Mouse (Mus musculus): ENCODE data around the gene Zbtb40. TPM values are rescaled to one million over a fixed set of nuclear protein-coding genes. Genes with fewer than 3 reads are reported as not detected.

Zbtb40 gene
- polyA plus RNA-seq, 1 experiment = 8.8 TPM

- WGBS = 35% methylated on average over 8 of the region's 8 CpGs
- no peaks in the 10 kb centered on the region for H3K4me1 ChIP-seq (ENCODE audit: control insufficient read depth, insufficient read depth, insufficient read length)
- TF ChIP-seq POLR2A (IDR thresholded peaks at IDR 0.05; ENCODE audit: low read depth, low read length) (no peak), CTCF (IDR thresholded peaks at IDR 0.05; ENCODE audit: extremely low read depth, insufficient read depth, insufficient read length, insufficient replicate concordance) (no peak)
- H3K36me3 ChIP-seq (ENCODE audit: control insufficient read depth, insufficient read depth, low read length) = no peaks in the 10 kb centered on the region
- no peak for DNase-seq (ENCODE audit: low read depth in 1 of 2, low spot score in 2 of 2)
- no peak overlapping the region for H3K4me3 ChIP-seq (ENCODE audit: extremely low read depth, insufficient read depth, insufficient read length)
- no peaks in the 10 kb centered on the region; the same call in 1 of the 2 replicates for H3K27me3 ChIP-seq (ENCODE audit: control insufficient read depth, insufficient read depth, low read length)
- H3K27ac ChIP-seq (ENCODE audit: insufficient read depth, low read length) = no peak overlapping the region
These were observed 79.5 kb downstream of the Zbtb40 start for GRCm38 (mm10) chr4:136969096-136969495.

- no peak for DNase-seq (ENCODE audit: low read depth in 1 of 2, low spot score in 2 of 2)
- Histone ChIP-seq H3K27ac (ENCODE audit: insufficient read depth, low read length) (no peak overlapping the region), H3K27me3 (ENCODE audit: control insufficient read depth, insufficient read depth, low read length) (no peaks in the 10 kb centered on the region; the same call in 1 of the 2 replicates), H3K36me3 (ENCODE audit: control insufficient read depth, insufficient read depth, low read length) (no peaks in the 10 kb centered on the region), H3K4me3 (ENCODE audit: extremely low read depth, insufficient read depth, insufficient read length) (no peak overlapping the region), H3K4me1 (ENCODE audit: control insufficient read depth, insufficient read depth, insufficient read length) (no peaks in the 10 kb centered on the region)
- TF ChIP-seq CTCF (IDR thresholded peaks at IDR 0.05; ENCODE audit: extremely low read depth, insufficient read depth, insufficient read length, insufficient replicate concordance) (no peak), POLR2A (IDR thresholded peaks at IDR 0.05; ENCODE audit: low read depth, low read length) (no peak)
- WGBS = 19% methylated on average over 9 of the region's 9 CpGs
These were observed 81.1 kb downstream of the Zbtb40 start for GRCm38 (mm10) chr4:136967511-136967910.

GRCm38 (mm10) chr4:136966493-136967390, 81.9 kb downstream of the Zbtb40 start:
- H3K27me3 ChIP-seq (ENCODE audit: control insufficient read depth, insufficient read depth, low read length) = no peaks in the 10 kb centered on the region; the same call in 1 of the 2 replicates
- 44% methylated on average over 16 of the region's 16 CpGs for WGBS
- TF ChIP-seq CTCF (IDR thresholded peaks at IDR 0.05; ENCODE audit: extremely low read depth, insufficient read depth, insufficient read length, insufficient replicate concordance) = no peak
- no peak for TF ChIP-seq POLR2A (IDR thresholded peaks at IDR 0.05; ENCODE audit: low read depth, low read length)
- no peak for DNase-seq (ENCODE audit: low read depth in 1 of 2, low spot score in 2 of 2)
- no peak overlapping the region for H3K27ac ChIP-seq (ENCODE audit: insufficient read depth, low read length)
- no peaks in the 10 kb centered on the region for H3K4me1 ChIP-seq (ENCODE audit: control insufficient read depth, insufficient read depth, insufficient read length)
- H3K36me3 ChIP-seq (ENCODE audit: control insufficient read depth, insufficient read depth, low read length) = no peaks in the 10 kb centered on the region
- H3K4me3 ChIP-seq (ENCODE audit: extremely low read depth, insufficient read depth, insufficient read length) = no peak overlapping the region

GRCm38 (mm10) chr4:136964990-136965421, 83.6 kb downstream of the Zbtb40 start:
- Histone ChIP-seq H3K36me3 (ENCODE audit: control insufficient read depth, insufficient read depth, low read length) (no peaks in the 10 kb centered on the region), H3K27ac (ENCODE audit: insufficient read depth, low read length) (no peak overlapping the region), H3K4me3 (ENCODE audit: extremely low read depth, insufficient read depth, insufficient read length) (no peak overlapping the region), H3K27me3 (ENCODE audit: control insufficient read depth, insufficient read depth, low read length) (no peaks in the 10 kb centered on the region; the same call in 1 of the 2 replicates), H3K4me1 (ENCODE audit: control insufficient read depth, insufficient read depth, insufficient read length) (no peaks in the 10 kb centered on the region)
- TF ChIP-seq CTCF (IDR thresholded peaks at IDR 0.05; ENCODE audit: extremely low read depth, insufficient read depth, insufficient read length, insufficient replicate concordance) (no peak), POLR2A (IDR thresholded peaks at IDR 0.05; ENCODE audit: low read depth, low read length) (no peak)
- no peak for DNase-seq (ENCODE audit: low read depth in 1 of 2, low spot score in 2 of 2)
- WGBS = 39% methylated on average over 15 of the region's 15 CpGs

GRCm38 (mm10) chr4:136962447-136962846, 86.2 kb downstream of the Zbtb40 start:
- no peak for DNase-seq (ENCODE audit: low read depth in 1 of 2, low spot score in 2 of 2)
- Histone ChIP-seq H3K4me1 (ENCODE audit: control insufficient read depth, insufficient read depth, insufficient read length) (no peaks in the 10 kb centered on the region), H3K27ac (ENCODE audit: insufficient read depth, low read length) (no peak overlapping the region), H3K36me3 (ENCODE audit: control insufficient read depth, insufficient read depth, low read length) (no peaks in the 10 kb centered on the region), H3K4me3 (ENCODE audit: extremely low read depth, insufficient read depth, insufficient read length) (no peak overlapping the region), H3K27me3 (ENCODE audit: control insufficient read depth, insufficient read depth, low read length) (peaks cover 4% of the 10 kb centered on the region; the same call in 1 of the 2 replicates)
- no peak for TF ChIP-seq POLR2A (IDR thresholded peaks at IDR 0.05; ENCODE audit: low read depth, low read length)
- TF ChIP-seq CTCF (IDR thresholded peaks at IDR 0.05; ENCODE audit: extremely low read depth, insufficient read depth, insufficient read length, insufficient replicate concordance) = no peak
- WGBS = 88% methylated on average over 4 of the region's 4 CpGs

- DNase-seq (ENCODE audit: low read depth in 1 of 2, low spot score in 2 of 2) = no peak
- Histone ChIP-seq H3K4me3 (ENCODE audit: extremely low read depth, insufficient read depth, insufficient read length) (no peak overlapping the region), H3K4me1 (ENCODE audit: control insufficient read depth, insufficient read depth, insufficient read length) (no peaks in the 10 kb centered on the region), H3K36me3 (ENCODE audit: control insufficient read depth, insufficient read depth, low read length) (no peaks in the 10 kb centered on the region), H3K27ac (ENCODE audit: insufficient read depth, low read length) (no peak overlapping the region), H3K27me3 (ENCODE audit: control insufficient read depth, insufficient read depth, low read length) (peaks cover 8% of the 10 kb centered on the region; the same call in 1 of the 2 replicates)
- TF ChIP-seq POLR2A (IDR thresholded peaks at IDR 0.05; ENCODE audit: low read depth, low read length) = no peak
- TF ChIP-seq CTCF (IDR thresholded peaks at IDR 0.05; ENCODE audit: extremely low read depth, insufficient read depth, insufficient read length, insufficient replicate concordance) = no peak
- WGBS = 33% methylated on average over 4 of the region's 4 CpGs
These were observed 86.8 kb downstream of the Zbtb40 start for GRCm38 (mm10) chr4:136961642-136962285.

Measured in spleen, adult 2 months (tissue).